Mouse (Mus musculus): ENCODE results near the gene BC016579.

DNA sequence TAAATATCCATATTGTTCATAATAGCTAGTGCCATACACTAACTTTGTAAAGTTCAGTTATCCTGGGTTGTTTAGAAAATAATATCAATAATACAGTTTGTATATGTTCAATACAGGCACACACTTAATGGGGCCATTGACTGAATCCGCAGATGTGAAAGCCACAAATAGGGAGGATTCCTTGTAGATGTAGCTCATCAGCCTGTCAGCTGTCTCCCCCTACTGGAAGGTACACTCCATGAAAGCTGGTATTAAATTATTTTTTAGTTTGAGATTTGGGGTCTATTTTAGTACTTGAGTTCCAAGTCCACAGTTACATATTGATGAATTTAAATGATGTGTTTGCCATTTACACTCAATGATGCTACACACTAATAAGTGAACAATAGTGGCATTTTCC, 22.6 kb upstream of the BC016579 start:
- TF ChIP-seq GATA1 (IDR thresholded peaks at IDR 0.05; ENCODE audit: low read length) = no peak
- TF ChIP-seq TAL1 (IDR thresholded peaks at IDR 0.05; ENCODE audit: low read length) = no peak

All from erythroblast, embryonic 14.5 days (primary cell).